Mouse (Mus musculus) olfactory bulb, adult 2 months (tissue): ENCODE data around the gene Mllt6.

Experiments used
- CTCF ChIP-seq: fragments of 200-500 bp; IDR thresholded peaks from 2 replicates; pipeline ENCODE4 v1.5.1; 2012; ENCODE audit warnings: low read depth, mild to moderate bottlenecking, low read length, moderate library complexity; ENCODE audit not compliant: insufficient read depth
- POLR2A ChIP-seq: fragments of 200-500 bp; IDR thresholded peaks from 2 replicates; pipeline ENCODE4 v1.6.1; 2012; ENCODE audit warnings: mild to moderate bottlenecking, low read depth, low read length, moderate library complexity; ENCODE audit not compliant: insufficient read depth

DNA sequence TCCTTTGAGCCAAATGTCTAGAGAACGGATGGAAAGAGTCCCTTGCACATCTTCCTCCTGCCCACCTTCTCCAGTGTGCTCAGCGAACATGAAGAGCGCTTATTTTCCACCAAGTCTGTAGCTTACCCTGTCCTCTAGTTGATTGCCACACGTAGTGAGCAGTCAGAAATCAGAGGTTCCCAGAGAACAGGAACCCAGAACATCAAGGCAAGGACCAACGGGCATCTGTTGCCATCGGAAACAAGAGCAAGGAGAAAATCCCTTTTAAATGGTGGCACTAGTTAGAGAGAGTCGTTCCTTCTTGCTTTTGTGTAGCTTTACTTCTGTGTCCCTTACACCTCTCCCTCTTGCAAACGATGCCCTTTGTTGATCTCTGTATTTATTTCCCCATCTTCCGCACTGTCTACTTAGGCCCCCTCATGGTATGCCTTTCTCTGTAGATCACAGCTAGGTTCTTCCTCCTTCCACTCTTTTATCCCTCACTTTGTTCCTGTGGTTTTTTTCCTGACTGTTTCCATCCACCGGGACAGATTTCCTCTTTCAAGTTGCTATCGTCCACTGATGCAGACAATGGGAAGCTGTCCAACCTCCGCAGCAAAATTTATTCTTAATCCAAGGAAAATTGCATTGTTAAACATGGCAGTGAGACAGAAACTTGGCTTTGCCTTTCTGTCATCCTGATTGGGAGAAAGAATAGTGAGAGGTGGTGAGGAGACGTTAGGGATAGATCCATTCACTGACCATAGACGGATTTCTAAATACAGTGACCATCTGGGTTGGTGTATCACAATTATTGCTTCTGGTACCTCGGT lies 38.6 kb downstream of the Mllt6 start:
- TF ChIP-seq CTCF (no peak), POLR2A (no peak)
